Mouse (Mus musculus) left cerebral cortex, adult 9 months (tissue): ENCODE data around the gene Fubp1.
"Not testable (repeated sequence)": the region's sequence is repeated elsewhere in the genome, so short reads cannot be mapped to it uniquely, and the experiment has no call there.

Experiments
- DNase-seq, 2 experiments: peaks; one replicate each; pipeline ENCODE4 v3.0.0; 2022; ENCODE audit warnings: low spot score in 2 of 2

Gene Fubp1

GRCm38 (mm10) chr3:152193177-152193576 lies 17.0 kb upstream of the Fubp1 start:
- DNase-seq: no peak

- peak; percentile 82 to 93 for DNase-seq
Observed at GRCm38 (mm10) chr3:152193635-152194097, 16.6 kb upstream of the Fubp1 start.

GRCm38 (mm10) chr3:152197246-152197645 lies 13.0 kb upstream of the Fubp1 start:
- DNase-seq: not testable (repeated sequence)

- no peak for DNase-seq
Observed at GRCm38 (mm10) chr3:152199125-152199524, 11.1 kb upstream of the Fubp1 start.

- DNase-seq: no peak
Observed at GRCm38 (mm10) chr3:152201181-152201580, 9.0 kb upstream of the Fubp1 start.

GRCm38 (mm10) chr3:152201651-152202050 lies 8.6 kb upstream of the Fubp1 start:
- DNase-seq: no peak

- no peak for DNase-seq
Observed at GRCm38 (mm10) chr3:152202942-152203341, 7.3 kb upstream of the Fubp1 start.

GRCm38 (mm10) chr3:152203411-152203810 lies 6.8 kb upstream of the Fubp1 start:
- no peak for DNase-seq

- DNase-seq: no peak
Observed at GRCm38 (mm10) chr3:152203996-152204395, 6.2 kb upstream of the Fubp1 start.

- no peak for DNase-seq
Observed at GRCm38 (mm10) chr3:152204577-152204976, 5.6 kb upstream of the Fubp1 start.

- DNase-seq: no peak
Observed at GRCm38 (mm10) chr3:152207156-152207555, 3.1 kb upstream of the Fubp1 start.

GRCm38 (mm10) chr3:152208096-152208885 lies 1.9 kb upstream of the Fubp1 start:
- no peak for DNase-seq

- DNase-seq: peak in 1 of 2 experiments; percentile 14
Observed at GRCm38 (mm10) chr3:152209177-152209966, 850 bp upstream of the Fubp1 start.

GRCm38 (mm10) chr3:152210728-152211391 lies 638 bp downstream of the Fubp1 start:
- DNase-seq: peak in 1 of 2 experiments; percentile 63

GRCm38 (mm10) chr3:152211731-152212279 lies 1.6 kb downstream of the Fubp1 start:
- no peak for DNase-seq

- no peak for DNase-seq
Observed at GRCm38 (mm10) chr3:152213416-152213815, 3.2 kb downstream of the Fubp1 start.

- no peak for DNase-seq
Observed at GRCm38 (mm10) chr3:152224918-152225317, 14.7 kb downstream of the Fubp1 start.

- DNase-seq: no peak
Observed at GRCm38 (mm10) chr3:152225906-152226305, 15.7 kb downstream of the Fubp1 start.

GRCm38 (mm10) chr3:152228843-152229242 lies 18.6 kb downstream of the Fubp1 start:
- DNase-seq: no peak

GRCm38 (mm10) chr3:152229271-152229670 lies 19.0 kb downstream of the Fubp1 start:
- no peak for DNase-seq

GRCm38 (mm10) chr3:152231333-152232100 lies 21.3 kb downstream of the Fubp1 start:
- no peak for DNase-seq
